Mouse (Mus musculus) hindbrain, postnatal 0 days (tissue): ENCODE data around the gene Gm42791. TPM values are rescaled to one million over a fixed set of nuclear protein-coding genes. Genes with fewer than 3 reads are reported as not detected.
A peak's percentile ranks its signal among the peaks of the same experiment; 100 is the strongest.

Experiments used
- ATAC-seq: fragments of 200-750 bp; cut with Nextera tagmentation; 2 replicates; pipeline ENCODE4 v1.8.0; 2017; ENCODE audit warnings: mild to moderate bottlenecking, moderate TSS enrichment, moderate library complexity
- DNase-seq: peaks from one replicate; pipeline ENCODE4 v3.0.0-alpha.2; 2015; ENCODE audit warnings: low spot score
- H3K27ac ChIP-seq: fragments of 300-500 bp; sonication (generic); 2 replicates; pipeline ENCODE4 v1.5.1; 2014; ENCODE audit warnings: mild to moderate bottlenecking
- H3K27me3 ChIP-seq: fragments of 300-500 bp; sonication (generic); 2 replicates; pipeline ENCODE4 v1.6.1; 2014; ENCODE audit warnings: low read length, mixed read lengths; ENCODE audit not compliant: insufficient read depth
- H3K36me3 ChIP-seq: fragments of 300-500 bp; sonication (generic); 2 replicates; pipeline ENCODE4 v1.6.1; 2014; ENCODE audit warnings: low read length, mixed read lengths; ENCODE audit not compliant: insufficient read depth
- H3K4me1 ChIP-seq: fragments of 300-500 bp; sonication (generic); 2 replicates; pipeline ENCODE4 v1.6.1; 2014; ENCODE audit warnings: antibody characterized with exemption, low read length, mixed read lengths; ENCODE audit not compliant: insufficient read depth
- H3K4me2 ChIP-seq: fragments of 300-500 bp; sonication (generic); 2 replicates; pipeline ENCODE4 v1.6.1; 2014; ENCODE audit warnings: low read depth, mild to moderate bottlenecking, low read length, moderate library complexity, mixed read lengths
- H3K4me3 ChIP-seq: fragments of 300-500 bp; sonication (generic); 2 replicates; pipeline ENCODE4 v1.5.1; 2014; ENCODE audit warnings: low read length
- H3K9ac ChIP-seq: fragments of 300-500 bp; sonication (generic); replicated peaks from 2 replicates; pipeline ENCODE4 v1.6.1; 2014; ENCODE audit warnings: mild to moderate bottlenecking, low read length, moderate library complexity, mixed read lengths
- H3K9me3 ChIP-seq: fragments of 300-500 bp; sonication (generic); 2 replicates; pipeline ENCODE4 v1.6.1; 2016; ENCODE audit warnings: low read length, mixed read lengths
- CTCF ChIP-seq: IDR thresholded peaks from 2 replicates; pipeline ENCODE4 v1.5.1; 2016; ENCODE audit warnings: antibody characterized with exemption, control low read depth, low read depth
- WGBS: fragments of 180-500 bp; shearing (Covaris S2); extraction: QIAGEN DNeasy Blood & Tissue Kit; methylation state at CpG from one replicate; pipeline ENCODE4 v1.1.7; 2014; 5-methylcytosine and 5-hydroxymethylcytosine counted together
- polyA plus RNA-seq: library from polyadenylated mRNA; unstranded; fragments of >200 nt; fragmentation: Nextera tagmentation; extraction: Ambion mirVana; gene quantifications from 2 replicates; pipeline ENCODE4 v1.2.1, GENCODE M21; 2015
- total RNA-seq: library from RNA; depleted of rRNA; stranded (reverse); fragments of >200 nt; gene quantifications from 2 replicates; pipeline ENCODE4 v1.2.3, GENCODE M21; 2014

The Gm42791 gene
- total and polyA plus RNA-seq, 2 experiments from 2014 or later = 1.6 TPM; not detected in 1

GRCm38 (mm10) chr5:148923408-148923807, 71.5 kb downstream of the Gm42791 start:
- ATAC-seq (no peak), DNase-seq (no peak)
- H3K4me1 ChIP-seq = no peaks in the 10 kb centered on the region
- no peak for TF ChIP-seq CTCF
- no peak overlapping the region for H3K9ac ChIP-seq
- H3K27ac ChIP-seq = no peak overlapping the region
- H3K9me3 ChIP-seq = no peaks in the 10 kb centered on the region
- 71% methylated on average over 10 of the region's 10 CpGs for WGBS
- H3K36me3 ChIP-seq = peaks cover 6% of the 10 kb centered on the region; the same call in 1 of the 2 replicates
- no peak overlapping the region for H3K4me2 ChIP-seq
- H3K4me3 ChIP-seq = no peak overlapping the region
- H3K27me3 ChIP-seq = no peaks in the 10 kb centered on the region

- peaks cover 13% of the 10 kb centered on the region for H3K36me3 ChIP-seq
- H3K27me3 ChIP-seq = no peaks in the 10 kb centered on the region
- H3K27ac ChIP-seq = no peak overlapping the region
- H3K4me2 ChIP-seq = no peak overlapping the region
- no peaks in the 10 kb centered on the region for H3K9me3 ChIP-seq
- H3K9ac ChIP-seq = no peak overlapping the region
- no peak for DNase-seq
- ATAC-seq = no peak
- no peak for TF ChIP-seq CTCF
- 84% methylated on average over 5 of the region's 5 CpGs for WGBS
- no peaks in the 10 kb centered on the region for H3K4me1 ChIP-seq
- H3K4me3 ChIP-seq = no peak overlapping the region
Observed at GRCm38 (mm10) chr5:148922773-148923172, 72.2 kb downstream of the Gm42791 start.

- 72% methylated on average over 5 of the region's 5 CpGs for WGBS
- Histone ChIP-seq H3K4me3 (no peak overlapping the region), H3K27me3 (no peaks in the 10 kb centered on the region), H3K9ac (no peak overlapping the region), H3K4me1 (no peaks in the 10 kb centered on the region), H3K4me2 (no peak overlapping the region), H3K27ac (no peak overlapping the region), H3K9me3 (no peaks in the 10 kb centered on the region), H3K36me3 (peaks cover 27% of the 10 kb centered on the region)
- ATAC-seq (no peak), DNase-seq (no peak)
- TF ChIP-seq CTCF = no peak
Observed at GRCm38 (mm10) chr5:148918049-148918448, 76.9 kb downstream of the Gm42791 start.

- ATAC-seq (no peak), DNase-seq (no peak)
- no peak for TF ChIP-seq CTCF
- Histone ChIP-seq H3K4me3 (no peak overlapping the region), H3K9ac (no peak overlapping the region), H3K36me3 (peaks cover 27% of the 10 kb centered on the region), H3K9me3 (no peaks in the 10 kb centered on the region), H3K27me3 (no peaks in the 10 kb centered on the region), H3K4me2 (no peak overlapping the region), H3K27ac (no peak overlapping the region), H3K4me1 (no peaks in the 10 kb centered on the region)
- WGBS = 85% methylated on average over 6 of the region's 6 CpGs
Observed at GRCm38 (mm10) chr5:148916775-148917174, 78.2 kb downstream of the Gm42791 start.

GRCm38 (mm10) chr5:148912262-148912661, 82.7 kb downstream of the Gm42791 start:
- 46% methylated on average over 3 of the region's 3 CpGs for WGBS
- no peak overlapping the region for H3K9ac ChIP-seq
- H3K9me3 ChIP-seq = no peaks in the 10 kb centered on the region
- H3K4me3 ChIP-seq = no peak overlapping the region
- DNase-seq (no peak), ATAC-seq (no peak)
- H3K4me2 ChIP-seq = no peak overlapping the region
- H3K27me3 ChIP-seq = no peaks in the 10 kb centered on the region
- no peak for TF ChIP-seq CTCF
- no peaks in the 10 kb centered on the region for H3K4me1 ChIP-seq
- peaks cover 11% of the 10 kb centered on the region; the same call in 1 of the 2 replicates for H3K36me3 ChIP-seq
- H3K27ac ChIP-seq = no peak overlapping the region

- 94% methylated on average over 4 of the region's 4 CpGs for WGBS
- DNase-seq = no peak
- Histone ChIP-seq H3K36me3 (no peaks in the 10 kb centered on the region; the same call in 1 of the 2 replicates), H3K9ac (no peak overlapping the region), H3K4me3 (no peak overlapping the region), H3K4me1 (no peaks in the 10 kb centered on the region), H3K27ac (no peak overlapping the region), H3K9me3 (no peaks in the 10 kb centered on the region), H3K4me2 (no peak overlapping the region), H3K27me3 (no peaks in the 10 kb centered on the region)
- ATAC-seq = no peak
- TF ChIP-seq CTCF = no peak
Observed at GRCm38 (mm10) chr5:148910066-148910465, 84.9 kb downstream of the Gm42791 start.

- Histone ChIP-seq H3K9ac (no peak overlapping the region), H3K4me1 (no peaks in the 10 kb centered on the region), H3K4me2 (no peak overlapping the region), H3K27ac (peak overlapping the region; percentile 62; the same call in 1 of the 2 replicates), H3K36me3 (no peaks in the 10 kb centered on the region; the same call in 1 of the 2 replicates), H3K9me3 (no peaks in the 10 kb centered on the region), H3K4me3 (no peak overlapping the region), H3K27me3 (no peaks in the 10 kb centered on the region)
- WGBS = 10% methylated on average over 6 of the region's 6 CpGs
- TF ChIP-seq CTCF = peak; percentile 69
- no peak for ATAC-seq
- peak; percentile 56 for DNase-seq
Observed at GRCm38 (mm10) chr5:148909402-148909801, 85.5 kb downstream of the Gm42791 start.
